ENCODE assay signal across 19 mouse cellular contexts in genomic region chr10:70263681-70264189, GRCm38 (mm10). TPM values are rescaled to one million over a fixed set of nuclear protein-coding genes. Genes with fewer than 3 reads are reported as not detected.
DNase-seq lines count a peak whose midpoint lies in the region; ATAC-seq and TF ChIP-seq lines count a peak whose summit lies in the region.
"Had no signal": no experiment of that assay in that cellular context is flagged by ENCODE, and none has a peak within 500 bp of the region (broad histone marks: within the 10 kb centered on the region; RNA-seq: fewer than 3 reads in every experiment).

No protein-coding gene starts in this region.

- H3K36me3 ChIP-seq in intestine, embryonic 15.5 days, result no peaks in the 10 kb centered on the region
- H3K36me3 ChIP-seq: G1E; lung, embryonic 15.5 days; midbrain, embryonic 12.5 days had no signal

- intact Hi-C loops in gastrocnemius, adult 2 months (cut with DNase I), result no loop called here
- intact Hi-C loops in gastrocnemius, postnatal 14 days (cut with DNase I; ENCODE audit: low total_unique reads), result no loop called here

- H3K4me3 ChIP-seq in gastrocnemius, adult 2 months, result no peak overlapping the region
- no peak overlapping the region for H3K4me3 ChIP-seq in intestine, embryonic 15.5 days (replicated peaks)
- H3K4me3 ChIP-seq: heart, adult 2 months; layer of hippocampus, adult 2 months; lung, embryonic 15.5 days; midbrain, embryonic 12.5 days had no signal

- H3K27ac ChIP-seq in gastrocnemius, adult 2 months, result peak overlapping the region; percentile 53; the same call in 1 of the 2 replicates
- H3K27ac ChIP-seq in intestine, embryonic 15.5 days, result no peak overlapping the region
- H3K27ac ChIP-seq: heart, adult 2 months; hindbrain, postnatal 0 days; layer of hippocampus, adult 2 months; lung, embryonic 15.5 days; midbrain, embryonic 12.5 days had no signal

- H3K27me3 ChIP-seq in intestine, embryonic 15.5 days (replicated peaks), result no peaks in the 10 kb centered on the region
- H3K27me3 ChIP-seq: lung, embryonic 15.5 days; midbrain, embryonic 12.5 days had no signal

- no peak for ATAC-seq in intestine, embryonic 15.5 days
- ATAC-seq: hindbrain, postnatal 0 days had no signal

- H3K9me3 ChIP-seq in intestine, embryonic 15.5 days, result no peaks in the 10 kb centered on the region
- H3K9me3 ChIP-seq: lung, embryonic 15.5 days; midbrain, embryonic 12.5 days had no signal

- no peak overlapping the region for H3K4me2 ChIP-seq in intestine, embryonic 15.5 days (replicated peaks)
- H3K4me2 ChIP-seq: lung, embryonic 15.5 days; midbrain, embryonic 12.5 days had no signal

- peak; percentile 48 for DNase-seq in gastrocnemius, adult 2 months
- no peak for DNase-seq in gastrocnemius, postnatal 14 days
- DNase-seq in urinary bladder, postnatal 14 days (ENCODE audit: low spot score), result peak; percentile 40
- no peak for DNase-seq in urinary bladder, postnatal 10 days (ENCODE audit: low spot score)
- peak; percentile 71 for DNase-seq in kidney, adult 9 months
- no peak for DNase-seq in heart, postnatal 4 days
- DNase-seq: cerebellum, adult 2 months; heart, postnatal 14 days; liver; right cerebral cortex, postnatal 4 days; thymus, postnatal 25 days had no signal

- H3K4me1 ChIP-seq in intestine, embryonic 15.5 days (replicated peaks), result no peaks in the 10 kb centered on the region

- H3K9ac ChIP-seq in intestine, embryonic 15.5 days, result no peak overlapping the region
- H3K9ac ChIP-seq: lung, embryonic 15.5 days; midbrain, embryonic 12.5 days had no signal

- TF ChIP-seq CTCF in gastrocnemius, adult 2 months (IDR thresholded peaks at IDR 0.05), result no peak

- WGBS in intestine, embryonic 15.5 days, result 77% methylated on average over 4 of the region's 4 CpGs

RNA-seq across cellular contexts. Expression of gene Slc16a9, which starts 18.8 kb away (rescaled TPM):
- total RNA-seq in gastrocnemius, adult 2 months (2021), result 1 to 10 TPM; 5.0 to 9.6 TPM
- 1 to 10 TPM; 5.9 to 6.0 TPM for total RNA-seq in gastrocnemius, postnatal 14 days (2021)
- 1.3 and 1.5 TPM in 2 replicates for polyA plus RNA-seq in intestine, embryonic 15.5 days (2015; fragmentation: Nextera tagmentation; extraction: Ambion mirVana)
- 1 to 10 TPM; 1.4 to 1.9 TPM for total RNA-seq in heart, postnatal 4 days (2021)
- polyA plus RNA-seq: G1E had no signal

RNA-seq across cellular contexts. Expression of gene Mrln, which starts 59.3 kb away (rescaled TPM):
- total RNA-seq in gastrocnemius, adult 2 months (2021), result 100 to 1,000 TPM; 201 to 276 TPM
- total RNA-seq in gastrocnemius, postnatal 14 days (2021), result 100 to 1,000 TPM in 1 of 2 experiments, 10 to 100 TPM in 1; 97.0 to 105 TPM
- 0.98 and 1.3 TPM in 2 replicates for polyA plus RNA-seq in intestine, embryonic 15.5 days (2015; fragmentation: Nextera tagmentation; extraction: Ambion mirVana)
- total RNA-seq in heart, postnatal 4 days (2021), result under 1 TPM; 0.71 to 0.92 TPM
- total RNA-seq: layer of hippocampus, adult 2 months; left cerebral cortex, postnatal 14 days had no signal
- polyA plus RNA-seq: G1E; lung, embryonic 15.5 days had no signal

Comparison
In these comparisons a context has a peak if more than half of its experiments do, and no peak if none do; other contexts are left out.
1. DNase-seq: peak in gastrocnemius, adult 2 months (single experiment), urinary bladder, postnatal 14 days (single experiment) and kidney, adult 9 months (single experiment); none in gastrocnemius, postnatal 14 days (single experiment), urinary bladder, postnatal 10 days (single experiment) and heart, postnatal 4 days (single experiment).
2. RNA of gene Mrln, which starts 59.3 kb away (total RNA-seq): 201 to 276 TPM in gastrocnemius, adult 2 months and 97.0 to 105 TPM in gastrocnemius, postnatal 14 days; 0.71 to 0.92 TPM in heart, postnatal 4 days; every median in the first group is over 10 times any median in the second.